Mouse (Mus musculus): ENCODE results near the gene Olfr157. TPM values are rescaled to one million over a fixed set of nuclear protein-coding genes. Genes with fewer than 3 reads are reported as not detected.

The Olfr157 gene
- total RNA-seq (2021): not detected
- long read RNA-seq, experiment 1: 0 reads
- long read RNA-seq, experiment 2: 0 reads

DNA sequence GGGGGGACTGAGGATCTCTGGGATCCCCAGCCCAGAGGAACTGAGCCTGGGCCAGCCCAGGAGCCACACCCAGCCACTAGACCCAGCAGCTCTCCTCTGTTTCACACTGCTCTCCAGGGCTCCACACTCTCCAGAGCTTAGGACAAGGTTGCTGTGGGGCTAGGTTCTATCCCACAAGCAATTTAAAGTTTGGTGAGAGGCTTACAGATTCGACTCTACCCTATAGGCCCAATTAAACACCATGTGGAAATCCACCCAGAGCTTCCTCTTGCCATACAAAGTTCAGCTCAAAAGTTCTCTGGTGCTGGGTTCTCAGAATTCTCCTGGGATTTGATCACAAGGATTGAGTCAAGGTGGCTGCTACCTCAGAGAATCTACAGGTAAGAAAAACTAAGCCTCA lies at the start of gene Olfr157:
TSS of gene Olfr157 (minus strand) at position 101 of the 400 bp plus-strand sequence.
- DNase-seq (ENCODE audit: low spot score in 2 of 2): no peak

DNA sequence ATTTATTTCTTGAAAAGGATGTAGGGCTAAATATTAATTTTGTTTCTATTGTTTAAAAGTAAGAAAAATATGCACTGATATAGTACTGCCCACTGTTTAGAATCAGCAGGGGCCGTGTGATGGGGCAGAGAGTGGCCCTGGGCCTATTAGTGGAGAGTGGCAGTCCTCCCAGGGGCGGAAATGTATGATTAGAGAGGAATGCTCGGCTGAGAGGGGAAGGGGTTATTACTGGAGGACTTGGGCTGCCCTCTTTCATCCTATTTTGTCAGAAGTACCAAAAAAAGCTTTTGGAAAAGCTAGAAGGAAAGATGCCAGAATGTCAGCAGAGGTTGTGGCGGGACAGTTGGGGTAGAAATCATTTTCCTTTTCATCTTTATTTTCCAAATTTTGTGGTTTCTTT lies 44.2 kb upstream of the Olfr157 start:
- DNase-seq (ENCODE audit: low spot score in 2 of 2): no peak

DNA sequence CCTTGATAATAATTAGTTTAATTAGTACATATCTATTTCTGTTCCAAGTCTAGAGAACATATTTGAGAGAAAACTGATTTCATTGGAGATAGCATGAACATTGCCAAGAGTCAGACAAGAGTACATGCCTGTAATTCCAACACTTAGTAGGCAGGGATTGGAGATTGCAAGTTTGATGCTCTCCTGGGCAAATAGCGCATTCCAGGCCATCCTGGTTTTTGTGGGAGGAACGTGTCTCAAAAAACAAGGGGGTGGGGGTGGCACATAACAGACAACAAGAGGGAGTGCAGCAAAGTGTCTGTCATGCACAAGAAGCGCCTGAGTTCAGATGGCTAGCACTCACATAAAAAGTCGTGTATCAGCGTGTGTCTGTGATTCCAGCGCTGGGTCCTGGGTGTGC lies 39.6 kb upstream of the Olfr157 start:
- no peak for DNase-seq (ENCODE audit: low spot score in 2 of 2)

DNA sequence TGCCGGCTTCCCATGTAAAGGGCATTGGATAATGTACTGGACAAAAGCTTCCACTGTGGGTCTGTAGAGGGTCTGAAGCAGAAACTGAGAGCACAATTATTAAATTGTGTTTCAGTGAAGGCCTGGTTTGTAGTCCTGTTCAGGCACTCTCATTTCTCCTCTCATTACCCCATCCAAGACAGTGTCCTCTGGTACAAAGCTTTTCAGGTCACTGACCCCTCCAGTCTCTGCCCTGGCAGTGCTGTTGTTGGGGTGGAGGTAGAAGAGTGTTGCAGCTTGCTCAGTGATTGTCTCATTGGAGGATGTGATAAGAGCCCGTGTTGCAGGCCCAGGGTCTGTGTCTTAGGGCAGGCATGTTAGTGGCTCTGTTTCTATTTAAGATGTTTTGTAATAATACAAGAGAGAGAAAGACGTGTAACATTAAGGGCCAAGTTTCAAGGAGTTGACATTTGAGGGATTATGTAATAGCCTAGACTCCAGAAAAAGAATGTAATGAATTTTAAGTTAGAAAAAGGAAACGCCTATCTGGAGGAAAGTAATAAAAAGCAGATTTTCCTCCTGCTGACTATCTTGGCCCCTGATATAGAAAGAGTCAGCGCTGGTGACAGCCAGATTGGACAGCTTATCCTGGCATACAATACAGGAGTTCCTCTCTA lies 38.2 kb upstream of the Olfr157 start:
- DNase-seq (ENCODE audit: low spot score in 2 of 2): no peak

DNA sequence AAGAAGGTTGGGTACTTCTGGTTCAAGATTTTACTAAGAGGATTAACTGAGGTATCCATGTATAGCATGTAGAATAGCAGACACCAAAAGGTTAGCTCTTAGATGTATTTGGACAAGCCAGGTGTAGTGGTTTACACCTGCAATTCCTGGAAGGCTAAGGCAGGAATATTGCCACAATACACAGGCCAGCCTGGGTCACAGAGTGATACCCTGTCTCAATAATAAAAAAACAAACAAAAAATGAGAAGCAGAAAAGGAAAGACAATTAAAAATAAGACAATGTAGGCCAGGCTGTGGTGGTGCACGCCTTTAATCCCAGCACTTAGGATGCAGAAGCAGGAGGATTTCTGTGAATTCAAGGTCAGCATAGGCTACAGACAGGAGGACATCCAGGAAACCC lies 37.2 kb upstream of the Olfr157 start:
- no peak for DNase-seq (ENCODE audit: low spot score in 2 of 2)

DNA sequence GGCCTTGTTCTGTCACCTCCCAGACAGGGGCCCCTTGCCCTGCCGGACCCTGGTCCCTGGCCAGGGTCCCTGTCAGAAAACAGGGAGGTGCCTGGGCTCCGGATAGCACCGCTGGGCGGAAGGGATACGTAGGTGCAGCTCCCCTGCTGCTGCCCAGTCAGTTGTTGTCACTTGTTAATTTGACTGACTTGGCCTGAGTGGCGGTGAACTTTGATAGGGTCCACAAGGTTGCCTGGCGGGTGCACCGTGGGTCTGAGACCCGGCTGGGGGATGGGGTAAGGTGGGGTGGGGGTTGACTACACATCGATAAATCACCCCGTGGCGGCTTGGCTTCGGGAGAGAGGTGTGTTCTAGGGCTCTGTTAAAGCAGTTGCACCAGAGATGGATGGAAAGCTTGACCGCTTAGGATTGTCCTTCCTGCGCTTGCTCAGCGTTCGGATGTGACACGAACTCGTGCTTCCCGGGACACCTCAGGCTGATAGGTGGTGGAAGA lies 36.0 kb upstream of the Olfr157 start:
- peak; percentile 11 to 25 for DNase-seq (ENCODE audit: low spot score in 2 of 2)

DNA sequence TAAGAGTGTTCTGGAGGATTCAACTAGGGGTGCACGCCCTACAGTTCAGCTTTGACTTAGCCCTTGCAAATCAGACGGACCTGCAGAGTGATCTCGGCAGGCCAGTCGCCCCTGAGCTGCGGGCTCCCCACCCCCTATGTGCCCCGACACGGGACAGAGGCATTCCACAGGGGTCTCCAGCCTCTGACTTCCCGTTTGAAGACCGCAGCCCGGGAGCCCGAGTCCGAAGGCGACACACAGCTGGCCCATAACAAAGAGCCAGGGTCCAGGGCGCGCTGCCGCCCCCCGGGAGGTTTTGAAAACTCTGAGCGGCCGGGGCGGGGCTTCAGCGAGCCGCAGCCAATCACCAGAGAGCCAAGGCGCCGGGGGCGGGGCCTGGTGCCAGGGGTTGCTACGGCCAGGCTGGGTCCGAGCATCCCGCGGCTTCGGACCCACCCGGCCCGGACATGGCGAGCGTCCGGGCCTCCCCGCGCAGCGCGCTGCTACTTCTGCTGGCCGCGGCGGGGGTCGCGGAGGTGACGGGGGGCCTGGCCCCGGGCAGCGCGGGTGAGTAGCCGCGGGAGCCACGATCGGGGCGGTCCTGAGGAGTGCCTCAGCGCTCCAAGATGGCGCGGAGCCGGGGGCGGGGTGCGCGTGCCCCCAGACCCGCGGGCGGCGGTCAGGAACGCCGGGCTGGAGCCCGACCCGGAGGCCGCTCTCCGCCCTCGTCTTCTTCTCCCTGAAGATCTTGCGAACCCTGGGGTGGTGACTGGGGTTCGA lies 35.3 kb upstream of the Olfr157 start, which contains the start of gene Reck:
TSS of gene Reck (plus strand) at position 371 of the 759 bp plus-strand sequence.
- DNase-seq (ENCODE audit: low spot score in 2 of 2): peak; percentile 81 to 86

DNA sequence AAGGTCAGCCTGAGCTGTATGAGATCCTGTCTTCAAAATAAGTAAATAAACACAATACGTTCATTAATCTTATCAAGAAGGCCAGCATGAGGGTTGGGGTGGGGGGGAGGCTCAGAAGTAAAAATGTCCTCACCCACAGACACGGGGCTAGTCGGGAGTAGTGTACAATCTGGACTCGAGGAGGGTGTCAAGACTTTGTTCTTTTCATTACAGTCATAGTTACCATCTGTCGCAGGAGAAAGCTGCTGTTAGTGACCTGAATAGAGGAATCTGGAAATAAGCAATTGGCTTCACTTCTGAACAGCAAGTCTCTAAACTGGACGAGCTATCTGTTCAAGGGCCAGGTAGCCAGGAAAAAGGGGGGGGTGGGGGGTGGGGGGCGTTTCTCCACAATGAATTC lies 34.5 kb upstream of the Olfr157 start:
- no peak for DNase-seq (ENCODE audit: low spot score in 2 of 2)

DNA sequence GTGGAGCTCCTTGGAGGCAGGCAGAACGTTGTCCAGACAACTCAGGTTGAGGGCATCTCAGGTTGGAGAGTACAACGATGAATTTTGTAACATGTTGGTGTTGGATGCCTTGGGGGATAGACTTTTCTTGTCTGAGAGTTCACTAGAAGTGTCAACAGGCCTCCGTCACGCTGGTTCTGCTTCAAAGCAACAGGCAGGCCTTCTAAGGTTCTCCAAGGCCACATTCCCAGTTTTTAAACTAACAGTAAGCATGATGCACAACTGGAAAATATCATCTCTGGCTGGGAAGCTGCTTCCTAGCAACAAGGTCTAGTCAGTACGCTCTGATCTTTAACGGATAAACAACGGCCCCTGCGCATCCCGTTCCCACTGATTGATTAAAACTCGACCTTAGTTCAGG lies 29.8 kb upstream of the Olfr157 start:
- no peak for DNase-seq (ENCODE audit: low spot score in 2 of 2)

DNA sequence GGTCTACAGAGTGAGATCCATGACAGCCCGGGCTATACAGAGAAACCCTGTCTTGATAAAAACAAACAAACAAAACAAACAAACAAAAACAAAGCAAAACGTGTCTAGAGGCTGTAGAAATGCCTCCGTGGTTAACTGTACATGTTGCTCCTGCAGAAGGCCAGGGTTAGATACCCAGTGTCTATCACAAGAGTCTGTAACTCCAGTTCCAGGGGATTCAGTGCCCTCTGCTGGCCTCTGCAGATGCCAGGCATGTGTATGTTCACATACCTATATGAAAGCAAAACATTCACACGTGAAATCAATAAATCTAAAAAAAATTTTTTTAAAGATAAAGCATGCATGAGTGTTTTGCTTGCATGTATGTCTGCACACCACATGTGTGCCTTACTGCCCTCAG lies 23.3 kb upstream of the Olfr157 start:
- no peak for DNase-seq (ENCODE audit: low spot score in 2 of 2)

DNA sequence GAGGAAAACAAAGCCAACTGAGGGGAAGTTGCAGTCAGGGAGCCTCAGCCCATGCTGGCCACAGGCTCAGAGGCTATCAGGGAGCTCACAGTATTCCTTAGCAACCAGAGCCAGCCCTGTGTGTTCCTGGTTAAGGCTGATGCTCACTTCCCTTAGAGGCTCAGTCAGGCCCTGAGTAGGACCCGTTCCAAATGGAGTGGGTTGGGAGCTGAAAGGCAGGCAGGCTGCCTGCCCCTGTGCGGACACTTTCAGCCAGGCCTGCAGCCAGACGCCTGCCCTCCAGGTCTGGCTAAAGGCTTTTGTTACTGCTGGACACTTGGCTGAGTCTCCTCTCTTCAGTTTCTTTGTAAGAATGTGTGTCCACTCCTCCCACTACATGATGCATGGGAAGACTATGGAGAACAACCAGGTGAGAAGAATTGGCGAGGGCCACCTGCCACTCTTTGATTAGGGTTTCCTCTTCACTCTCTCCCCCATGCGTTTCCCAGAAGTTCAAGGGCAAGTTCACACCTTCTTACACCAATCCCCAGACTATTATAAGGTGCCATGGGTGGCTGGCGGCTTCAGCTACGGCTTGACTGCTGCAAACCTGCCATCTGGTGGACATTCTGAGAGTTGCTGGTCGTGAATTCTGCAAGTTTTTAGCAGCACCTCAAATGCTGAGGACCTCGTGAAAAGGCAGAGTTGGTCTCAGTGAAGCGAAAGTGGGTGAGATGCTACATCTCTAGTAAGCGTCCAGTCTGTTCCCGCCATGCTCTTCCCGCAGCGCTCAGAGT lies 20.9 kb upstream of the Olfr157 start:
- peak; percentile 53 to 66 for DNase-seq (ENCODE audit: low spot score in 2 of 2)

DNA sequence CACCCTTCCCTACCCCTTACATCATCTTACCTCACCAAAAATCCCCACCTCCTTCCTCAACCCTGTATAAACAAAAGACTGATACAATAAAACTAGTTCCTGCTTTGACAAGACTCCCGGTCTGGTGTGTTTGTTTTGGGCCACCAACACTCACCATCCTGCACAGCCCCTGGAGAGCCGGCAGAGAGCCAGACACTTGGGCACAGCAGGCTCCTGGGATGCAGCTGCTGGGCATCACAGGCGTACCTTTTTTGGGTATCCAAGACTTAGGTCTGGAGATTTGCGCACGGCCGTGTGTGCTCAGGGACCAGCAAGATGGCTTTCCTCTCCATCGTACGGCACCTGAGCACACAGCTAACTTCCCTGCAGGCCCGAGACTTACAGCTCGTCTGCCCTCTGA lies 19.9 kb upstream of the Olfr157 start:
- no peak for DNase-seq (ENCODE audit: low spot score in 2 of 2)

DNA sequence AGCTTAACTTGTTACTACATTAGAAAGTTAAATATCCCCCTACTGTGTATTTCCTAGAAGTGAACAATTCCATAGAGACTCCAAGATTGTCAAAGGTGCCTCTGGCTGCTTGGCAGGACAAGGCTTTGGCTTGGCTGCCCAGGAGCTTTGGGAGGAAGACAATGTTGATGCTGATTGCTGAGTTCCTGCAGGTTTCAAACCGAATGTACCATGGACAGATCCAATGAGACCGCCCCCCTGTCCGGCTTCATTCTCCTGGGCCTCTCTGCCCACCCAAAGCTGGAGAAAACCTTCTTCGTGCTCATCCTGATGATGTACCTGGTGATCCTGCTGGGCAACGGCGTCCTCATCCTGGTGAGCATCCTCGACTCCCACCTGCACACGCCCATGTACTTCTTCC lies 14.1 kb upstream of the Olfr157 start:
- no peak for DNase-seq (ENCODE audit: low spot score in 2 of 2)

DNA sequence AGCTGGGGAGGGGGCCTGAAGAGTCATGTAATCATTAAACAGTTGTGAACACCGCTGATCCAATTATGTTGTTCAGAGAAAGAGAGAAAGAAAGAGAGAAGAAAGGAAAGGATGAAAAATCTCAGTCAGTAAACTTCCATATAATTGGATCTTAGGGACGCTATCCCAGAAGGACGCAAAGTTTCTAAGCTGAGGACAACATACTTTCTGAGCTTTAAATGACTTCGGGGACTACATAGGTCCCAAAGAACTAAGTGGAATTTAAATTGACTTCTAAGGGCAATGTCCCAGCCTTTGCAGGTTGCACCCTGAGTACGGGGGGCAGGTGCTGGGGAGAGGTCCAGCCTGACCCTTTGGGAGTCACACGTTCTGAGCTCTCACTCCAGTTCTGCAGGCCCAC lies 11.3 kb upstream of the Olfr157 start, which contains the start of gene Olfr155:
TSS of gene Olfr155 (plus strand) at position 301 of the 400 bp plus-strand sequence.
- no peak for DNase-seq (ENCODE audit: low spot score in 2 of 2)

DNA sequence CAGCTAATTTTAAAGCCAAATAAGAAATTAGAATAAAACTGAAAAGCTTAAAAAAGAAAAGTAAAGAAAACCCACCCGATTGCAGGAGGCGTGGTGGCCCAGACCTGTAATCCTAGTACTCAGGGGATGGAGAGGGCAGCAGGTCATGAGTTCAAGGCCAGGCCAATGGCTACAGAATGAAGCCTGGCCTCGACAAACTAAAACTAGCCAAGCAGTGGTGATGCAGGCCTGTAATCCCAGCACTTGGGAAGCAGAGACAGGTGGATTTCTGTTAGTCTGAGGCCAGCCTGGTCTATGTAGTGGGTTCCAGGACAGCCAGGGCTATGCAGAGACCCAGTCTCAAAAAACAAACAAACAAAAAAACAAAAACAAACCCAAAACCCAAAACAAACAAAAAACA lies 1.7 kb downstream of the Olfr157 start:
- DNase-seq (ENCODE audit: low spot score in 2 of 2): no peak

DNA sequence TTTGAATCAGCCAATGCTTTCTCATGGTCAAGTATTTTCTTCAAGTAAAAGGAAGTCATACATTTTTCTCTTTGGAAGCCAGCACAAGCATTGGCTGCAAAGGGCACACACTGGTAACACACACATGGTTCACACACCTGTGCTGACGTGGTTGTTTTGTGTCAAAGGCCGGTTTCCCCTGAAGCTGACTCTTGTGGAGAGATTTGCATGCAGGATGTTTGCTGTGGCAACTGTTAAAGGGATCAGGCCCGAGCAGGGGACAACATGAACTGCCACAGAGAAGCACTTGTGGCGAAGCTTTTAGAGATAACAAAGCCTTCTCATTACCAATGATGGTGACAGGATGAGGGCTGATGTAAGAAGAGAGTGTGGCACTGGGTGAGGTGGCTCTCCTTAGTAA lies 5.3 kb downstream of the Olfr157 start:
- no peak for DNase-seq (ENCODE audit: low spot score in 2 of 2)

DNA sequence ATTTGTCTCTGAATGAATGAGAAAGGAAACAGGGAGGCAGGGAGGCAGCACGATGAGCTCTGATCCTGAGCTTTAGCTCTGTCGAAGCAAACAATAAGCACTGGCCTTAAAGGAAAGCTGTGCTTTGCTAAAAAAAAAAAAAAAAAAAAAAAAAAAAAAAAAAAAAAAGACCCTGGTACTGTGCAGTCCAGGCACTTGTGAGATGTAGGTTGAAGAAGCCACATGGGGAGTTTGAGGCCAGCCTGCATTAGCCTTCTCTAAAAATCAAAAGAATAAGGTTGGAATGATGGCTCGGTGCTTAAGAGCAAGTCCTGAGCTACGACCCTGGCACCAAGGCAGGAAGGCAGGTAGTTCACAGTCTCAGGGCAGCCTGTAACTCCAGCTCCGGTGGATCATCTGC lies 6.2 kb downstream of the Olfr157 start:
- DNase-seq (ENCODE audit: low spot score in 2 of 2): no peak

DNA sequence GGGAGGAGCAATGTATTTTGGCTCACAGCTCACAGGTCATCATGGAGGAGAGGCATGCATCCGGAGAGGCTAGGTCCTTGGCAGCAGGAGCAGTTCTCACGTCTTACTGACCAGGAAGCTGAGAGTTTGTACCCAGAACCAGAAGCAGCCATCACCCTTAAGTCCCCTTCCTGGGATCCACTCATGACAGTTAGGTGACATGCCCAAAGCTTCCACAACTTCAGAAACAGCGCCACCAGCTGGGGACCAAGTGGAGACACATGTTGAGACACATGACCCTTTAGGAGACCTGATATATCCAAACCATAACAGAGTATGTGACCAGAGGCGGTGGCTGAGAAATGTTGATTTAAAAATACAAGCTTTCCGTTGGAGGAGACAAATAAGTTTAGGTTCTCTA lies 8.0 kb downstream of the Olfr157 start:
- DNase-seq (ENCODE audit: low spot score in 2 of 2): no peak

DNA sequence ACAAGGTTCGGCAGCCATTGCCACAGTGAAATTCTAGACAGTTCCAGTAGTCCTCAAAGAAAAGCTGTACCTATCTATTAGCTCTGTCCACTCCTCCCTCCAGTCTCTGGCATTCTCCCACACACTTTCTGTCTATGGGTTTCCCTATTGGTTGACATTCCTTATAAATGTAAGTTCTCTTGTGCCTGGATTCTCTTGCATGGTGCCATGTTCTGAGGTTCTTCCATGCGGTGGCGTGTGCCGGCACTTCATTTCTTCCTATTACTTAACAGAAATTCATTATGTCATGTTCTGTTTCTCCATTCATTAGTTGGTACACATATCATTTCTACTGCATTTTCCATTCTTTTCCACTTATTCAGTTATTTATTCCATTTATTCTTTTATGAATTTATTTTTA lies 11.2 kb downstream of the Olfr157 start:
- DNase-seq (ENCODE audit: low spot score in 2 of 2): no peak

DNA sequence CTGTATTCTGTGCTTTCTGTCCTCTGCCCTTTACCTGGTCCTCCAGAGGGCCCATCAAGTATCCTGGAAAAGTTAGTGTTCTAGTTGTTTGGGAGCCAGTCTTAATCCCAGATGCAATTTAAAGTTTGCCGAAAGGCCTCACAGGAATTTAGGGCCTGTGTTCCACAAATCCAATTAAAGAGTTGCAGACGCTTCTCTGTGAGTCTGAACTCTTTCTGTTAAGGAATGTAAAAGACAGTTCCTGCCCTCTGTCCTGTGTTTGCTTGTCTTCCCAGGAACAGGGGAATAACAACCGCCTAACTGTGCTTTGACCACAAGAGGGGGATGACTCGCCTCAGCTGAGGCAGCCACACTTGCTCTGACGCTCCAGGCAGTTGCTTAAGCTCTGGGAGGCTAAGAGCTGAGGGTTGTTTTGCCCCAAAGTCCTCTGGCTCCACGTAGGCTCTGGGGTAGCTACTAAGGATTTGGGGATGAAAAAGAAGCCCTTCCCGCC lies 16.1 kb downstream of the Olfr157 start, which contains the start of gene Olfr156:
TSS of gene Olfr156 (minus strand) at position 51 of the 493 bp plus-strand sequence.
- no peak for DNase-seq (ENCODE audit: low spot score in 2 of 2)

DNA sequence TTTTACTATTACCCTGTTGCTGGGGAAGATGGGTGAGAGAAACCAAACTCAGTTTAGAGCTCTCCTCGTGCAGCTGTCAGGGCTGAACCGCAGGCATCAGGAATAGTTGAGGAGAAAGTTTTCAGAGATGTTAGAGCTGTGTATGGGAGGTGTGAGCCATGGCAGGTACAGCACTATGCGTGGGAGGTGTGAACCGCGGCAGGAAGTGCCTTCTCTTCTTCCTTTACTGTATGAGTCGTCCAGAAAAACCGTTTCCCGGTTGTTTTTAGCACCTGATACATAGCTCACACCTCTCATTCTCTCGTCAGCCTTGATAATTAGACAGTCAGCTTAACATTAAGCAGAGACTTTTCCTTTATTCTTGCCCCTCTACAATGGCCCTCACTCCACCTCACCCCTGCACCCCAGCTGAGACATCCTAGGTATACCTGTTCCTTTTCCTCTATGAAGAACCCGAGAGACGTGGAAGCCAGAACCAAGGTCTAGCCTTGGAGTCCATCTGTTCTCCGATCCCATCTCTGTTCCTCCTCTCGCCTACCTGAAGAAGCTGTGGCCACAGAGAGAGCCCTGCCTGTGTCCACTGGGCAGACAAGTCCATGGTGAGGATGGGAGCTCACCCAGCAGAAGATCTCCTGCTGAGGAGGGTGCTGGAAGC lies 17.0 kb downstream of the Olfr157 start:
- DNase-seq (ENCODE audit: low spot score in 2 of 2): no peak
